Mouse (Mus musculus) thymus, postnatal 25 days (tissue): ENCODE results near the gene Impg1.
"Not testable (repeated sequence)": the region's sequence is repeated elsewhere in the genome, so short reads cannot be mapped to it uniquely, and the experiment has no call there.

Experiments used
- DNase-seq: peaks from one replicate; pipeline ENCODE4 v3.0.0; 2022

Gene Impg1

GRCm38 (mm10) chr9:80342520-80342919, 122.8 kb downstream of the Impg1 start:
- no peak for DNase-seq

DNA sequence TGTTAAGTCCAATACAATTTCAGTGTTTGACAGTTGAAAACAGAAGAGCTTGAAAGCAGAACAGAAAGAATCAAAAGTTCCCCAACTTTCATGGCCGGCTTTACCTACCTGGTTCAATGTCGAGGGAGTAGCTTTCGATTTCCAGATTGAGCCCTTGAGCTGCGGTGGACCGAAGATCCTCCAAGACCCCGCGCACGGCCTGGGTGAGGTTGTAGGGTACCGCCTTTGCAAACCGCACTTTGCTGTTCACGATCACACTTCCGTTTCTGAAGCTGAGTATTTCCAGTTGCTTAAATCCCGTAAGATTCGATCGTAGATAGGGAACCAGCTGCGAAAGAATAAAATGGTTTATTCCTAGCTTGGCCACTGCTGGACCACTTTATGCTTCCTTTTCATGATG, 123.5 kb downstream of the Impg1 start:
- DNase-seq: no peak

DNA sequence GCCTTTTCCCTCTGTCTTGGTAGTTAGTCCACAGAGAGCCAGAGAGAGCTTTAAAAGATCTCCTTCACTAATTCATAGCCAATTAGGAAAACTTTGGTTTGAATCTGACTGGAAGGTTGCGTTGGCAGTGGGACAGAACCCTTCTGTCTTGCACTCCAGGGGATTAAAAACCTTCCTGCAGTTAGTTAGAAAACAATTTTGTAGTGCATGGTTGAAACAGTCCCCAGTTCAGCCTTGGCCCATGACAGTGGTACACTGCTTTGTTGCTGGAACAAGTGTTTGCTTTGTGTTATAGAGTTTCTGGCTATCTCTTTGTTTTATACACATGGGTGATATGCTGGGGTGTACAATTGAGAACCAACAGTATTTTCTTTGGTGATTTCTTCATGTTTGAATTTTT, 124.4 kb downstream of the Impg1 start:
- DNase-seq: no peak

- no peak for DNase-seq
Observed at GRCm38 (mm10) chr9:80338026-80338425, 127.3 kb downstream of the Impg1 start.

- DNase-seq: no peak
Observed at GRCm38 (mm10) chr9:80335660-80336357, 129.5 kb downstream of the Impg1 start.

DNA sequence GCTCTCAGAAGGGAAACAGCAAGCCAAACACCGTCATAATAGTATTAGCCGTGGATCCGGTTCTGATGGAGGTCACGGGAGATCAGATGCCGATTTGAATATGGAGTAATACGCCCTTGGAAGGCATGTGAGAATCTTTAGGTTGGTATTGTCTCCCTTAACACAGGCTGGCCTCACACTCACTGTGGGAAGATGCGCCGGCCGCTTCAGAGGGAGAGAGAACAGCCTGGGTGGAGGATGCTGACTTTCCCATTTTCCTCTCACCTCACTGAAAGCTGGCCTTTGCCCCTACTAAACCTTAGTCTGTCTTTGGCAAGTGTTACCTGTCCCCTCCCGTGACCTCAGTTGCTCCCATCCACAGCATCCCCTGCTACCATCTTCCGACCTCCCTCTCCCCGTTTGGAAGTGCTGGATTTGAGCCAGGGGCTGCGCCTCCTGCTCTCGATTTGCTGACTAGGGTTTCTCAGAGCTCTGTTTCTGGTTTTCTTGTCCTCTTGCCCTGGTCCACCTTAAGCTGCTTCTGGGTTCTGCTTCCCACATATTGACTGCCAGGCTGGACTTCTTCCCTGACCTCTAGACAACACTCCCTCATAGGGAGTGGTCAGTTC, 131.2 kb downstream of the Impg1 start:
- DNase-seq: no peak

GRCm38 (mm10) chr9:80333466-80333865, 131.8 kb downstream of the Impg1 start:
- no peak for DNase-seq

GRCm38 (mm10) chr9:80332153-80332552, 133.1 kb downstream of the Impg1 start:
- DNase-seq: peak; percentile 30

DNA sequence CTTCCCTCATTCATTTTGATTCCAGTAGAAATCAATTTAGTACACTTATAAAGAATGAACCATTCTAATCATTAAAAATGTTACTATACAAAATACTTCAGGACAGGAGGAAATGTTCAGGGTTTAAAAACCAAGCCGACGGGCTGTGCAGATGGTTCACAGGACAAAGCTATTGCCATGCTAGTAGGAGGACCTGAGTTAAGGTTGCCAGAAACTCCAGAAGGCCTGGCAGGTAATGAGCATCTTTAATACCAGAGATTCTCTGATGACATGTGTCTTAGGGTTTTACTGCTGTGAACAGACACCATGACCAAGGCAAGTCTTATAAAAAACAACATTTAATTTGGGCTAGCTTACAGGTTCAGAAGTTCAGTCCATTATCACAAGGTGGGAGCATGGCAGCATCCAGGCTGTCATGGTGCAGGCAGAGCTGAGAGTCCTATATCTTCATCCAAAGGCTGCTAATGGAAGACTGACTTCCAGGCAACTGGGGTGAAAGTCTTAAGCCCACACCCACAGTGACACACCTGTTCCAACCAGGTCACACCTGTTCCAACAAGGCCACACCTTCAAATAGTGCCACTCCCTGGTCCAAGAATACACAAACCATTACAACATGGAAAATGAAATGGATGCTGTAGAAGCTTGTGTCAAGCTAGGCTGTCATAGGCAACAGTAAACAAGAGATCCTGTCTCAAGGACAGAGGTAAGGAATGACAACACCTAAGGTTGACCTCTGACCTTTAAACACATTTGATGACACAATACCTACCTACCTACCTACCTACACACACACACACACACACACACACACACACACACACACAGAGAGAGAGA, 144.0 kb downstream of the Impg1 start:
- DNase-seq: not testable (repeated sequence)

GRCm38 (mm10) chr9:80318027-80318426, 147.3 kb downstream of the Impg1 start:
- DNase-seq: peak; percentile 25

DNA sequence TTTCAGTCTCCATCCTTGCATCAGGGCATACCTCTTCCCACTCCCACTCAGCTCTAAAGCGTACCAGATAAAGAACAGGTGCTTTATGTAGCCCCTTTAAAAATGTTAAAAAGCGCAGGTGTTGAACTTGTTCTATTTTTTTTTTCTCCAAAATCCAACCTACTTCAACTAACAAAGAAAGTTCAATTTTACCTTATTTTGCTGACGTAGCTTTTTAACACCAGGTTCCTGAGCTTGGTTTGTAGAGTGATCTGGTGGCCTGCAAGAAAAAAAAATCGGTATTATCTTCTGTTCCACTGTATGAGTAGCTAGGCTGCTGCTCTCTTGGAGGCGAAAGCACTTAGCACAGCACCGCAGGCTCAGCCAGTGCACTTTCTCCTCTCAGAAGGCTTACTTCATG, 149.4 kb downstream of the Impg1 start:
- no peak for DNase-seq

- DNase-seq: peak; percentile 18
Observed at GRCm38 (mm10) chr9:80313610-80314009, 151.7 kb downstream of the Impg1 start.

DNA sequence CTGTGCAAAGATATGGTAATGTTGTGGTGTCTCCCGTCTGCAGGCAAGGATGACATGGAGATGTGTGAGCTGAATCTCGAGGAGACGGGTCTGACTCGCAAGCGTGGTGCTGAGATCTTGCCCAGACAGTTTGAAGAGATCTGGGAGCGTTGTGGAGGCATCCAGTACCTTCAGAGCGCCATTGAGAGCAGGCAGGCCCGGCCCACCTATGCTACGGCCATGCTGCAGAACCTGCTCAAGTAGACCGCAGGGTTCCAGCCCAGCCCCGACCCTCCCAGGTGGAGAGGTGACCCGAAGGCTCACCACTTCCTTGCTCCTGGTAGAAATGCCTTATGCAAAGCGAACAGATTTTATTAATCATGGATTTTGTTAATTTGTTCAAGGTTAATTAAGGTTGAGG, 157.7 kb downstream of the Impg1 start:
- DNase-seq: no peak

DNA sequence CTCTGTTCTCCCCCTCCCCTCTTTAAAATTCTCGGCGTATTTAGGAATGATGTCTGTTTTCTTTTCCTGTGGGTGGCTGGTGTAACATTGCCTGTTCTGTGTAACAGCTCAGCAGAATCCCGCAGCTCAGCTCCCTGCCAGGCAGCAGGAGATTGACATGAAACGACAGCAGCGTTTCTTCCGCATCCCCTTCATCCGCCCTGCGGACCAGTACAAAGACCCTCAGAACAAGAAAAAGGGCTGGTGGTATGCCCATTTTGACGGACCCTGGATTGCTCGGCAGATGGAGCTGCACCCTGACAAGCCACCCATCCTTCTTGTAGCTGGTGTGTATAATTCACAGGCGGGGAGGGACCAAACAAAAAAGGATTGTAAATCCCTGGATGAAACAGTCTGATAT, 158.4 kb downstream of the Impg1 start:
- no peak for DNase-seq

- no peak for DNase-seq
Observed at GRCm38 (mm10) chr9:80306390-80306789, 158.9 kb downstream of the Impg1 start.

- DNase-seq: peak; percentile 19
Observed at GRCm38 (mm10) chr9:80303518-80303917, 161.8 kb downstream of the Impg1 start.

DNA sequence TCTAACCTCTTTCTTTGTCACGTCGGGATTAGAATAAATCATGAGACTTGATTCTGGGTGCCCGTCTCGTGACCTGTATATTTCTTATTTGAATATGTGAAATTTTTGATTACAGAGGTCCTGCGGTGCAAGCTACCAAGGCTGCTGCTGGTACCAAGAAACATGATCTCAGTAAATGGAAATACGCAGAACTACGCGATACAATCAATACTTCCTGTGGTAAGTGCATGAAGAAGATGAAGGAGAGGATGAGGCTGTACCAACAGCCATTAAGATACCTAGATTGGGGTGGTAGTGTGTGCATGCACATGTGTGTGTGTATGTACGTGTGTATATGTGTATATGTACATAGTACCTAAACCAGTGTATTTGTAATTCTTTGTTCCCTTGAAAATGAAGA, 166.2 kb downstream of the Impg1 start:
- DNase-seq: no peak

DNA sequence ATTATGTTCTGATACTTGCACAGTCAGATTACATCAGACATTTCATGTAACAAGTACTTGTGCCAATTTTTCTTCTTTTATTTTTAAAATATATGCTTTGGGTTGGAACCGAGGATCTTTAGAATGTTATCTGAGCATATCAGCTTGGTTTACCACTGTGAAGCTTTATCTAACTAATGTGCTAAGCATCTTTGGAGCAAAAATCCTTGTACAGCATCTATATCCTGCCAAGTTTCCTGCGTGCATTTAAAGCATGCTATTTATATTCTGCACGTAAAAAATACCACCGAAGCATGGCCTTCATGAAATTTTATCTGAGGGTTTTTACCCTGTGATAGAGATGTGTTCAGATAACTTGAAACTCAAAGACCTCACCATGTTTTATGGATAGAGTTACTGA, 169.2 kb downstream of the Impg1 start:
- no peak for DNase-seq

DNA sequence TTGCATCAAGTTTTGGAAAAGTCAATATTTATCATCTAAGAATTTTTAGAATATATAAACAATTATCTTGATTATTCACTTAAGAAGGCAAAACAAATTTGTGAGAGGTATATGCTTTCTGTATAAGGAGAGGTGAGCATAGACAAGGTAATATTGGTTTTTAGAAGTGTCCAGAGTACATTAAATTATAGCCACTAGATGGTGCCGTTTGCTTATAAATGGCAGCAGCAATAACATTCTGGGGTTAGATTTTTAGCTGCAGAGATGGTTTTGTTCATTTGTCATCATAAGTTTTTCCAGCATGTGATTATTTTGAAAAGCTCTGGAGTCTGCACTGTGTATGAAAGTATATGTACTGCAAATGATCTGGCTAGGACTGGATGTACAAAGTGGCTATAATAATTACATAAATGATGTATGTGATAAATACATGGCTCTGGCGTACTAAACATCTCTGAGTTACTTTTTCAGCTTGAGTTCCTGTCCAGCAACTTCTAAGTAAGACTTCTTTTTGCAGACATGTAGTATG, 172.2 kb downstream of the Impg1 start:
- no peak for DNase-seq

- no peak for DNase-seq
Observed at GRCm38 (mm10) chr9:80286845-80287244, 178.4 kb downstream of the Impg1 start.

- no peak for DNase-seq
Observed at GRCm38 (mm10) chr9:80284539-80285174, 180.6 kb downstream of the Impg1 start.

GRCm38 (mm10) chr9:80282426-80282825, 182.9 kb downstream of the Impg1 start:
- no peak for DNase-seq

GRCm38 (mm10) chr9:80280724-80281123, 184.6 kb downstream of the Impg1 start:
- no peak for DNase-seq
